Mouse (Mus musculus): Measurements from ENCODE around the gene Heca.
A peak's percentile ranks its signal among the peaks of the same experiment; 100 is the strongest.

DNA sequence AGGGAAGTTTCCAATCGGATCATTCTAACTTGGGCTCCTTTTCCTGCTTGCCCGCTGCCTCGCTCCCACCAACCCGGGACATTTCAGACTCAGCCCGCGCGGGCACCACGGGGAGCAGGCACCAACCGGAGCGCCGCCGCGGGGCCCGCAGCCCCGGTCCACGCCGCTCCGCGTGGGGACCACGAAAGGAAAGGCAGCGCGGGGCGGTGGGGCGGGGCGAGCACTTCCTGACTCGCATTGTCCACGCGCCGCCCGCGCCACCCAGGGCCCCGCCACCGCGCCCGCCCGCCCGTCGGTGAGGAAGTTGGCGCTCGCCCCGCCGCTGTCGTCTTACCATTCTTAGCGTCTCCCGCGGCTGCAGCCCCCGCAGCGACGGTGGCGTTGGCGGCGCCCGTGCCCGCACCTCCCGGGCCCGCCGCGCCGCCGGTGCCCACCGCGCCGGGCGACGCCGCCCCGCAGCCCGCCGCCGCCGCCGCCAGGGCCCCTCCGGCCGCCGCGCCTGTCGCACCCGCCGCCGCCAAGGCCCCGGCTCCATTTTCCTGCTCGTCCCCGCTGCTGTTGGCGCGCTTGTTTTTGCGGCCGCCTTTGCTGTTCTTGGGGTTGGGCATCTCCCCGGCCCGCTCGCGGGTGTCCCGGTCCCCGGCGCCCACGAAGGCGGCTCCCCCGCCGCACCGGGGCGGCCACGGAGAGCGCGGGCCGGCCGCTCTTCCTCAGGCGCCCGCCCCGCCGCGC is 526 bp downstream of the Heca start:
- TF ChIP-seq CTCF (IDR thresholded peaks at IDR 0.05; ENCODE audit: borderline replicate concordance, extremely low read depth, insufficient read depth, insufficient read length) (no peak), POLR2A (IDR thresholded peaks at IDR 0.05; ENCODE audit: borderline replicate concordance, extremely low read depth, insufficient read depth, insufficient read length, poor library complexity, severe bottlenecking) (0 out of 2 replicates have a peak, but pooled peaks have one; percentile 20)

All from brain, embryonic 14.5 days (tissue).